Comparison of ENCODE assay signal across 9 mouse cellular contexts in genomic region chr11:96464716-96465060, GRCm38 (mm10). TPM values are rescaled to one million over a fixed set of nuclear protein-coding genes. Genes with fewer than 3 reads are reported as not detected.
A peak's percentile ranks its signal among the peaks of the same experiment; 100 is the strongest.
DNase-seq lines count a peak whose midpoint lies in the region; ATAC-seq and TF ChIP-seq lines count a peak whose summit lies in the region.
"Had no signal": no experiment of that assay in that cellular context is flagged by ENCODE, and none has a peak within 500 bp of the region (broad histone marks: within the 10 kb centered on the region; RNA-seq: fewer than 3 reads in every experiment).

No protein-coding gene starts in this region.

- H3K4me1 ChIP-seq in heart, embryonic 14.5 days (ENCODE audit: control insufficient read depth in 2 of 2, insufficient read depth in 2 of 2, low read length in 2 of 2) = peaks cover 4 to 12% of the 10 kb centered on the region in 2 experiments; a peak in 3 of 4 replicates
- no peaks in the 10 kb centered on the region for H3K4me1 ChIP-seq in bone marrow, adult 2 months (ENCODE audit: control insufficient read depth, insufficient read depth, low read length)
- H3K4me1 ChIP-seq in hindbrain, embryonic 13.5 days (replicated peaks) = peaks cover 45% of the 10 kb centered on the region
- peaks cover 9% of the 10 kb centered on the region; the same call in 1 of the 2 replicates for H3K4me1 ChIP-seq in liver, embryonic 15.5 days (replicated peaks)

- peak overlapping the region; percentile 75 for H3K4me2 ChIP-seq in heart, embryonic 14.5 days (ENCODE audit: low read length)
- H3K4me2 ChIP-seq in hindbrain, embryonic 13.5 days = peak overlapping the region; percentile 68
- H3K4me2 ChIP-seq in liver, embryonic 15.5 days = peak overlapping the region; percentile 53; the same call in 1 of the 2 replicates

- TF ChIP-seq CTCF in bone marrow, adult 2 months (IDR thresholded peaks at IDR 0.05; ENCODE audit: control insufficient read depth, insufficient read depth, low read length) = no peak

- intact Hi-C loops in heart, postnatal 36 days (cut with DNase I) = no loop called here

- H3K27me3 ChIP-seq in heart, embryonic 14.5 days (ENCODE audit: control insufficient read depth, insufficient read depth, low read length) = peaks cover 55% of the 10 kb centered on the region
- peaks cover 12% of the 10 kb centered on the region; the same call in 1 of the 2 replicates for H3K27me3 ChIP-seq in hindbrain, embryonic 13.5 days
- peaks cover 68% of the 10 kb centered on the region for H3K27me3 ChIP-seq in liver, embryonic 15.5 days

- peak overlapping the region; percentile 37 to 41; a peak in 3 of 4 replicates for H3K4me3 ChIP-seq in heart, embryonic 14.5 days (ENCODE audit: control insufficient read depth in 1 of 2, insufficient read depth in 1 of 2, low read depth in 1 of 2, low read length in 2 of 2)
- peak overlapping the region; percentile 50 for H3K4me3 ChIP-seq in bone marrow, adult 2 months (replicated peaks; ENCODE audit: control insufficient read depth, low read depth, low read length)
- peak overlapping the region; percentile 40 for H3K4me3 ChIP-seq in hindbrain, embryonic 13.5 days
- no peak overlapping the region for H3K4me3 ChIP-seq in liver, embryonic 15.5 days (replicated peaks)

- WGBS in heart, embryonic 14.5 days = 22% methylated on average over 5 of the region's 5 CpGs
- WGBS in bone marrow, adult 2 months = 29% methylated on average over 5 of the region's 5 CpGs
- 26% methylated on average over 5 of the region's 5 CpGs for WGBS in hindbrain, embryonic 13.5 days
- 20% methylated on average over 5 of the region's 5 CpGs for WGBS in liver, embryonic 15.5 days (ENCODE audit: insufficient replicate concordance)

- no peak overlapping the region for H3K9ac ChIP-seq in heart, embryonic 14.5 days (ENCODE audit: low read length)
- H3K9ac ChIP-seq in hindbrain, embryonic 13.5 days = peak overlapping the region; percentile 67; the same call in 1 of the 2 replicates
- no peak overlapping the region for H3K9ac ChIP-seq in liver, embryonic 15.5 days

- DNase-seq in heart, postnatal 36 days = no peak
- DNase-seq in layer of hippocampus, postnatal 25 days (ENCODE audit: extremely low spot score in 1 of 2, low spot score in 1 of 2) = no peak
- no peak for DNase-seq in testis, postnatal 14 days (ENCODE audit: low spot score)
- no peak for DNase-seq in thymus, postnatal 0 days (ENCODE audit: low spot score)

- H3K36me3 ChIP-seq in heart, embryonic 14.5 days (ENCODE audit: control insufficient read depth, insufficient read depth, low read length) = no peaks in the 10 kb centered on the region
- H3K36me3 ChIP-seq in hindbrain, embryonic 13.5 days = no peaks in the 10 kb centered on the region
- H3K36me3 ChIP-seq in liver, embryonic 15.5 days (replicated peaks) = no peaks in the 10 kb centered on the region
- H3K36me3 ChIP-seq: G1E had no signal

- TF ChIP-seq POLR2A in bone marrow, adult 2 months (IDR thresholded peaks at IDR 0.05; ENCODE audit: borderline replicate concordance, control insufficient read depth, low read depth, low read length) = no peak

- H3K9me3 ChIP-seq in heart, embryonic 14.5 days (ENCODE audit: control insufficient read depth, low read length) = no peaks in the 10 kb centered on the region
- H3K9me3 ChIP-seq in hindbrain, embryonic 13.5 days = no peaks in the 10 kb centered on the region
- H3K9me3 ChIP-seq in liver, embryonic 15.5 days (replicated peaks) = no peaks in the 10 kb centered on the region
- H3K9me3 ChIP-seq: G1E had no signal

- ATAC-seq in heart, embryonic 14.5 days (ENCODE audit: insufficient number of reproducible peaks, insufficient read depth, low FRiP score, low read depth) = no peak
- no peak for ATAC-seq in hindbrain, embryonic 13.5 days (ENCODE audit: low FRiP score)
- ATAC-seq in liver, embryonic 15.5 days (ENCODE audit: insufficient read depth) = no peak

- no peak overlapping the region for H3K27ac ChIP-seq in heart, embryonic 14.5 days (replicated peaks in 1 of 2; ENCODE audit: control insufficient read depth in 1 of 2, insufficient read depth in 1 of 2, low read depth in 2 of 2, low read length in 2 of 2)
- H3K27ac ChIP-seq in bone marrow, adult 2 months (ENCODE audit: control insufficient read depth, insufficient read depth, low read depth, low read length, poor library complexity) = peak overlapping the region; percentile 39
- no peak overlapping the region for H3K27ac ChIP-seq in hindbrain, embryonic 13.5 days
- H3K27ac ChIP-seq in liver, embryonic 15.5 days (replicated peaks) = no peak overlapping the region

RNA-seq across cellular contexts. Expression of gene Skap1, which starts 0.3 kb away (rescaled TPM):
- polyA plus RNA-seq in heart, embryonic 14.5 days (2014; fragmentation: Nextera tagmentation; extraction: Ambion mirVana) = 0.23 TPM in 1 of 2 replicates, not detected in the other
- total RNA-seq in heart, postnatal 36 days (2021) = under 1 TPM in 1 of 2 experiments, not detected in 1; 0.30 TPM
- polyA plus RNA-seq in bone marrow, adult 2 months (2011; ENCODE audit: insufficient read depth, insufficient read length, low replicate concordance, missing spikeins) = 4.9 and 5.0 TPM in 2 replicates
- polyA plus RNA-seq in hindbrain, embryonic 13.5 days (2015; fragmentation: Nextera tagmentation; extraction: Ambion mirVana) = 6.3 and 6.9 TPM in 2 replicates
- polyA plus RNA-seq in liver, embryonic 15.5 days (2015; fragmentation: Nextera tagmentation; extraction: Ambion mirVana) = 0.20 TPM in 2 replicates
- 1 to 10 TPM; 1.2 to 1.3 TPM for total RNA-seq in layer of hippocampus, postnatal 25 days (2021)
- 376 and 450 TPM in 2 replicates for polyA plus RNA-seq in thymus, postnatal 0 days (2015; fragmentation: Nextera tagmentation; extraction: Ambion mirVana)
- polyA plus RNA-seq: G1E had no signal

Comparison
In these comparisons a context has a peak if more than half of its experiments do, and no peak if none do; other contexts are left out.
1. RNA of gene Skap1, which starts 0.3 kb away (polyA plus RNA-seq): 376 to 450 TPM in thymus, postnatal 0 days; 6.3 to 6.9 TPM in hindbrain, embryonic 13.5 days, 4.9 to 5.0 TPM in bone marrow, adult 2 months, 0.23 TPM in heart, embryonic 14.5 days and 0.20 TPM in liver, embryonic 15.5 days; every median in the first group is over 10 times any median in the second.
2. Peak in every context shown above with its lines, with median percentiles within 50 percentile points of each other: H3K4me2 ChIP-seq.